Mouse (Mus musculus): ENCODE results near the gene Rgl2. TPM values are rescaled to one million over a fixed set of nuclear protein-coding genes. Genes with fewer than 3 reads are reported as not detected.

Gene Rgl2
- polyA plus RNA-seq, 1 experiment from 2014 or later, result 10.8 TPM

GRCm38 (mm10) chr17:33908331-33909076, 20.8 kb upstream of the Rgl2 start:
- Histone ChIP-seq H3K4me1 (replicated peaks; ENCODE audit: control insufficient read depth, insufficient read depth, low read length) (0 out of 2 replicates have a peak, but pooled peaks cover 4% of the 10 kb centered on the region), H3K27me3 (replicated peaks; ENCODE audit: control insufficient read depth, insufficient read depth, low read length) (no peaks in the 10 kb centered on the region), H3K4me3 (ENCODE audit: low read depth, low read length) (peak overlapping the region; percentile 60), H3K4me2 (replicated peaks; ENCODE audit: low read depth) (peak overlapping the region; percentile 90), H3K27ac (ENCODE audit: low read depth, low read length) (peak overlapping the region; percentile 92), H3K9me3 (ENCODE audit: control insufficient read depth) (no peaks in the 10 kb centered on the region), H3K9ac (ENCODE audit: low read depth, low read length) (peak overlapping the region; percentile 49), H3K36me3 (ENCODE audit: control insufficient read depth, insufficient read depth) (peaks cover 25% of the 10 kb centered on the region)
- peak; percentile 67 for ATAC-seq
- under 1% methylated on average over 44 of the region's 44 CpGs for WGBS
- no peak for TF ChIP-seq CTCF (IDR thresholded peaks at IDR 0.05; ENCODE audit: low read depth)

GRCm38 (mm10) chr17:33909077-33909868, 20.1 kb upstream of the Rgl2 start, which contains the start of gene Daxx:
Daxx (plus strand) TSS chr17:33909414.
- no peak for TF ChIP-seq CTCF (IDR thresholded peaks at IDR 0.05; ENCODE audit: low read depth)

GRCm38 (mm10) chr17:33909869-33910250, 19.5 kb upstream of the Rgl2 start:
- peak; percentile 4 for ATAC-seq
- Histone ChIP-seq H3K9me3 (ENCODE audit: control insufficient read depth) (no peaks in the 10 kb centered on the region), H3K4me2 (replicated peaks; ENCODE audit: low read depth) (peak overlapping the region; percentile 90), H3K27ac (ENCODE audit: low read depth, low read length) (peak overlapping the region; percentile 92), H3K27me3 (replicated peaks; ENCODE audit: control insufficient read depth, insufficient read depth, low read length) (no peaks in the 10 kb centered on the region), H3K9ac (ENCODE audit: low read depth, low read length) (peak overlapping the region; percentile 72), H3K36me3 (ENCODE audit: control insufficient read depth, insufficient read depth) (peaks cover 39% of the 10 kb centered on the region), H3K4me1 (replicated peaks; ENCODE audit: control insufficient read depth, insufficient read depth, low read length) (0 out of 2 replicates have a peak, but pooled peaks cover 4% of the 10 kb centered on the region), H3K4me3 (ENCODE audit: low read depth, low read length) (peak overlapping the region; percentile 60)
- TF ChIP-seq CTCF (IDR thresholded peaks at IDR 0.05; ENCODE audit: low read depth), result no peak
- under 1% methylated on average over 14 of the region's 14 CpGs for WGBS

More at GRCm38 (mm10) chr17:33909077-33909868, 20.1 kb upstream of the Rgl2 start, which contains the start of gene Daxx:
- peaks cover 33% of the 10 kb centered on the region for H3K36me3 ChIP-seq (ENCODE audit: control insufficient read depth, insufficient read depth)
- H3K9me3 ChIP-seq (ENCODE audit: control insufficient read depth), result no peaks in the 10 kb centered on the region
- peak within 1 kb of the TSS; percentile 60 for H3K4me3 ChIP-seq (ENCODE audit: low read depth, low read length)
- peak within 1 kb of the TSS; percentile 90 for H3K4me2 ChIP-seq (replicated peaks; ENCODE audit: low read depth)
- peak; percentile 96 for ATAC-seq
- WGBS, result under 1% methylated on average over 68 of the region's 68 CpGs
- 0 out of 2 replicates have a peak, but pooled peaks cover 4% of the 10 kb centered on the region for H3K4me1 ChIP-seq (replicated peaks; ENCODE audit: control insufficient read depth, insufficient read depth, low read length)
- peak within 1 kb of the TSS; percentile 92 for H3K27ac ChIP-seq (ENCODE audit: low read depth, low read length)
- H3K27me3 ChIP-seq (replicated peaks; ENCODE audit: control insufficient read depth, insufficient read depth, low read length), result no peaks in the 10 kb centered on the region
- peak within 1 kb of the TSS; percentile 72 for H3K9ac ChIP-seq (ENCODE audit: low read depth, low read length)

GRCm38 (mm10) chr17:33910346-33911051, 18.8 kb upstream of the Rgl2 start:
- Histone ChIP-seq H3K4me3 (ENCODE audit: low read depth, low read length) (peak overlapping the region; percentile 60), H3K27ac (ENCODE audit: low read depth, low read length) (peak overlapping the region; percentile 92), H3K4me1 (replicated peaks; ENCODE audit: control insufficient read depth, insufficient read depth, low read length) (0 out of 2 replicates have a peak, but pooled peaks cover 4% of the 10 kb centered on the region), H3K9me3 (ENCODE audit: control insufficient read depth) (no peaks in the 10 kb centered on the region), H3K27me3 (replicated peaks; ENCODE audit: control insufficient read depth, insufficient read depth, low read length) (no peaks in the 10 kb centered on the region), H3K4me2 (replicated peaks; ENCODE audit: low read depth) (peak overlapping the region; percentile 90), H3K9ac (ENCODE audit: low read depth, low read length) (peak overlapping the region; percentile 72; the same call in 1 of the 2 replicates), H3K36me3 (ENCODE audit: control insufficient read depth, insufficient read depth) (peaks cover 42% of the 10 kb centered on the region)
- ATAC-seq, result no peak
- 43% methylated on average over 11 of the region's 11 CpGs for WGBS
- peak; percentile 54 for TF ChIP-seq CTCF (IDR thresholded peaks at IDR 0.05; ENCODE audit: low read depth)

GRCm38 (mm10) chr17:33911052-33911812, 18.1 kb upstream of the Rgl2 start:
- Histone ChIP-seq H3K4me3 (ENCODE audit: low read depth, low read length) (no peak overlapping the region), H3K4me2 (replicated peaks; ENCODE audit: low read depth) (no peak overlapping the region), H3K27me3 (replicated peaks; ENCODE audit: control insufficient read depth, insufficient read depth, low read length) (no peaks in the 10 kb centered on the region), H3K4me1 (replicated peaks; ENCODE audit: control insufficient read depth, insufficient read depth, low read length) (0 out of 2 replicates have a peak, but pooled peaks cover 4% of the 10 kb centered on the region), H3K27ac (ENCODE audit: low read depth, low read length) (no peak overlapping the region), H3K36me3 (ENCODE audit: control insufficient read depth, insufficient read depth) (peaks cover 42% of the 10 kb centered on the region), H3K9me3 (ENCODE audit: control insufficient read depth) (no peaks in the 10 kb centered on the region), H3K9ac (ENCODE audit: low read depth, low read length) (no peak overlapping the region)
- 92% methylated on average over 31 of the region's 31 CpGs for WGBS
- TF ChIP-seq CTCF (IDR thresholded peaks at IDR 0.05; ENCODE audit: low read depth), result no peak
- no peak for ATAC-seq

Measured in intestine, postnatal 0 days (tissue).